Mouse (Mus musculus) stomach, postnatal 0 days (tissue): ENCODE data around the gene Plekhj1.

Experiments used
- CTCF ChIP-seq: IDR thresholded peaks from 2 replicates; pipeline ENCODE4 v1.5.1; 2016; ENCODE audit warnings: antibody characterized with exemption, low read depth, mild to moderate bottlenecking, moderate library complexity
- EP300 ChIP-seq: optimal IDR thresholded peaks from 2 replicates; pipeline ENCODE3; 2016; ENCODE audit warnings: antibody characterized with exemption

DNA sequence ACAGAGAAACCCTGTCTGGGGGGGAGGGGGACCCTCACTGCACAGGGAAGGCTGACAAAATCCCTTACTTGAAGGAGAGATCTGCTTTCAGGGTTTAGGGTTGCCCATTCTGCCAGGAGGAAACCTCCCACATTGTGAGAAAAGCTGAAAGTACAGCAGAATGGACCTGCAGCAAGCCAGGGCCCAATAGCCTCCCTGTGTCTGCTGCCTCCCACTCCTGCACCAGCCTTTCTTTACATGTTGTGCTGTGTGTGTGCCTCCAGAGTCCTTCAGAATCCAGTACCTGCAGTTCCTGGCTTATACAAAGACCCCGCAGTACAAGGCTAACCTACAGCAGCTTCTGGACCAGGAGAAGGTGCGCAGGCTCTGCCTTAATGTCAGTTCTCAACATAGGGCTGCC is 14.1 kb downstream of the Plekhj1 start:
- TF ChIP-seq CTCF (no peak), EP300 (no peak)
